Mouse (Mus musculus): ENCODE data around the gene Suv39h2. TPM values are rescaled to one million over a fixed set of nuclear protein-coding genes. Genes with fewer than 3 reads are reported as not detected.
A peak's percentile ranks its signal among the peaks of the same experiment; 100 is the strongest.

The Suv39h2 gene
- polyA plus RNA-seq, 1 experiment from 2014 or later: 31.2 TPM

GRCm38 (mm10) chr2:3420157-3420556 is 54.7 kb downstream of the Suv39h2 start:
- Histone ChIP-seq H3K4me3 (no peak overlapping the region), H3K27ac (no peak overlapping the region), H3K9ac (no peak overlapping the region), H3K36me3 (no peaks in the 10 kb centered on the region), H3K9me3 (no peaks in the 10 kb centered on the region), H3K4me1 (peaks cover 10% of the 10 kb centered on the region; the same call in 1 of the 2 replicates), H3K4me2 (replicated peaks) (no peak overlapping the region), H3K27me3 (peaks cover 7% of the 10 kb centered on the region; the same call in 1 of the 2 replicates)
- WGBS: 51% methylated on average over 4 of the region's 4 CpGs
- no peak for ATAC-seq (ENCODE audit: insufficient number of reproducible peaks, insufficient read depth, low FRiP score, low TSS enrichment)

DNA sequence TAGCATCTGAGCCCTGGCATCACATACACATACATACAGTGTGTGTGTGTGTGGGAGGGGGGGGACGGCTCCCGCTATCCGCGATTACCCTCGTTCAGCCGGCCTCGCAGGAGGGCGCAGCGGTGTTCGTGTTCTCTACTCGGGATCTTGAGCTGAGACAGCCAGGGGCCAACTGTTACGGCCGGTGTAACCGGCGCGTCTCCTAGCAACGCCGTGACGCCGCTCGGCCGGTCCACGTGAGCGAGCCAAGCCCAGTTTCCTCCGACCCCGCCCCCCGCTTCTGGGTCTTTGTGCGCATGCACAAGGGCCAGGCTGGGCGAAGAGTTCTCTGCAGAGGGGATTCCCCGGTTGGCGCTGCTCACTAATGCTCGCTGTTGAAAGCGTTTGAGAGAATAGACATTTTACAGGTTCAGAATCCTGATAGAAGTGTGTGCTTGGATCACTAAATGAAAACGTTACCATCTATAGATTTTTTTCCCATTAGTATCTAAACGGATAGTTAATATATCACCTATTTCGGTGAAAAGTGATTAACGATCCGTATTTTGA is 55.9 kb downstream of the Suv39h2 start:
- no peak overlapping the region for H3K27ac ChIP-seq
- H3K4me3 ChIP-seq: peak overlapping the region; percentile 54
- peaks cover 7% of the 10 kb centered on the region; the same call in 1 of the 2 replicates for H3K27me3 ChIP-seq
- H3K36me3 ChIP-seq: no peaks in the 10 kb centered on the region
- no peaks in the 10 kb centered on the region for H3K9me3 ChIP-seq
- ATAC-seq (ENCODE audit: insufficient number of reproducible peaks, insufficient read depth, low FRiP score, low TSS enrichment): peak; percentile 93
- 0 out of 2 replicates have a peak overlapping the region, but pooled peaks have one; percentile 30 for H3K9ac ChIP-seq
- peaks cover 4% of the 10 kb centered on the region; the same call in 1 of the 2 replicates for H3K4me1 ChIP-seq
- peak overlapping the region; percentile 75 for H3K4me2 ChIP-seq (replicated peaks)
- 3% methylated on average over 38 of the region's 38 CpGs for WGBS

- H3K4me3 ChIP-seq: no peak overlapping the region
- 30% methylated on average over 1 of the region's 1 CpGs for WGBS
- H3K27ac ChIP-seq: no peak overlapping the region
- H3K27me3 ChIP-seq: peaks cover 7% of the 10 kb centered on the region; the same call in 1 of the 2 replicates
- ATAC-seq (ENCODE audit: insufficient number of reproducible peaks, insufficient read depth, low FRiP score, low TSS enrichment): no peak
- no peaks in the 10 kb centered on the region for H3K9me3 ChIP-seq
- H3K9ac ChIP-seq: no peak overlapping the region
- no peak overlapping the region for H3K4me2 ChIP-seq (replicated peaks)
- H3K4me1 ChIP-seq: no peaks in the 10 kb centered on the region
- no peaks in the 10 kb centered on the region for H3K36me3 ChIP-seq
These were observed 59.2 kb downstream of the Suv39h2 start for GRCm38 (mm10) chr2:3415676-3416075.

DNA sequence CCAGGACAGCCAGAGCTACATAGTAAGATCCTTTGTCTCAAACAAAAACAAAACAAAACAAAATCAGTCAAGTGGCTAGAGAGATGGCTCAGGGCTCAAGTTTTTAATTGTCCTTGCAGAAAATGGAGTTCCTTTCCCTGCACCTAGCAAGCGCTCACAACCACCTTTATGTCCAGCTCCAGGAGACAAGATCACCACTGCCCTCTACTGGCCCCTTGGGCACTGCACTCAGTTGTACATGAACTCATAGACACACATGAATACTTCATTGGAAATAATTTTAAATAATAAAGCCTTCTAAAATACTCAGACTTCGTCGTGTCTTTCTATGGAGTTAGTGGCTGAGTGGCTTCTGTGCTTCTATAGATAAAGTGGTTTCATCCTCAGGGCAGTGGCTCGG is 60.6 kb downstream of the Suv39h2 start:
- Histone ChIP-seq H3K9ac (no peak overlapping the region), H3K4me1 (no peaks in the 10 kb centered on the region), H3K27me3 (peaks cover 7% of the 10 kb centered on the region; the same call in 1 of the 2 replicates), H3K4me3 (no peak overlapping the region), H3K9me3 (no peaks in the 10 kb centered on the region), H3K36me3 (no peaks in the 10 kb centered on the region), H3K4me2 (replicated peaks) (no peak overlapping the region), H3K27ac (no peak overlapping the region)
- WGBS: 34% methylated on average over 4 of the region's 4 CpGs
- no peak for ATAC-seq (ENCODE audit: insufficient number of reproducible peaks, insufficient read depth, low FRiP score, low TSS enrichment)

DNA sequence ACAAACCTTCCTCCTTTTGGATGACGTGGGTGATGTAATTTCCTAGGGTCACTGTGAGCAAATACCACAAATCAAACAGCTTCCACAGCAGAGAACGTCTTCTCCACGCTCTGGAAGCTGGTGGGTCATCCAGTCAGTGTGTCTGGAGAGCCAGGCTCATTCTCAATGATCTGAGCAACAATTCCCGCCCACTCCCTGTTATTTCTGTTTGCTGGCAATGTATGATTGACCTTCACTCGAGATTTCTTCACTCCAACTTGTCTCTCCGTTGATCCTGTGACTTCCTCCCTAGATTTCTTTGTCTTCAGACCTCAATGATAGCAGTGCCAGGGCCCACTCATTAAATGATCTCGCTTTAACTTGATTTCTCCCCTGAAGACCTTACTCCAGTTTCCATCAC is 67.1 kb downstream of the Suv39h2 start:
- no peak for ATAC-seq (ENCODE audit: insufficient number of reproducible peaks, insufficient read depth, low FRiP score, low TSS enrichment)
- Histone ChIP-seq H3K27me3 (no peaks in the 10 kb centered on the region), H3K9me3 (no peaks in the 10 kb centered on the region), H3K9ac (no peak overlapping the region), H3K4me1 (no peaks in the 10 kb centered on the region), H3K4me3 (no peak overlapping the region), H3K36me3 (no peaks in the 10 kb centered on the region), H3K27ac (no peak overlapping the region), H3K4me2 (replicated peaks) (no peak overlapping the region)
- 80% methylated on average over 7 of the region's 7 CpGs for WGBS

- Histone ChIP-seq H3K27me3 (no peaks in the 10 kb centered on the region), H3K9ac (no peak overlapping the region), H3K27ac (no peak overlapping the region), H3K4me3 (no peak overlapping the region), H3K4me2 (replicated peaks) (no peak overlapping the region), H3K4me1 (no peaks in the 10 kb centered on the region), H3K36me3 (no peaks in the 10 kb centered on the region), H3K9me3 (no peaks in the 10 kb centered on the region)
- WGBS: 79% methylated on average over 4 of the region's 4 CpGs
- no peak for ATAC-seq (ENCODE audit: insufficient number of reproducible peaks, insufficient read depth, low FRiP score, low TSS enrichment)
These were observed 68.8 kb downstream of the Suv39h2 start for GRCm38 (mm10) chr2:3405981-3406380.

Other genes starting within 250 kb of the Suv39h2 start
- 44.0 and 45.1 TPM in 2 replicates for gene Nmt2, start 190.8 kb downstream of the Suv39h2 start, polyA plus RNA-seq (2016; fragmentation: Nextera tagmentation; extraction: Ambion mirVana)
- gene Rpp38, start 142.4 kb downstream of the Suv39h2 start, polyA plus RNA-seq (2016; fragmentation: Nextera tagmentation; extraction: Ambion mirVana): 17.9 and 19.4 TPM in 2 replicates
- 0.79 and 1.7 TPM in 2 replicates for gene Acbd7, start 138.9 kb downstream of the Suv39h2 start, polyA plus RNA-seq (2016; fragmentation: Nextera tagmentation; extraction: Ambion mirVana)
- not detected in 2 replicates for gene Olah, start 77.8 kb downstream of the Suv39h2 start, polyA plus RNA-seq (2016; fragmentation: Nextera tagmentation; extraction: Ambion mirVana)
- 1.3 TPM in 1 of 2 replicates, not detected in the other for gene Meig1, start 52.4 kb downstream of the Suv39h2 start, polyA plus RNA-seq (2016; fragmentation: Nextera tagmentation; extraction: Ambion mirVana)
- gene Dclre1c, start 50.9 kb downstream of the Suv39h2 start, polyA plus RNA-seq (2016; fragmentation: Nextera tagmentation; extraction: Ambion mirVana): 7.1 and 7.6 TPM in 2 replicates
- gene Gm45902, start 37.8 kb upstream of the Suv39h2 start, polyA plus RNA-seq (2016; fragmentation: Nextera tagmentation; extraction: Ambion mirVana): 8.2 and 9.3 TPM in 2 replicates
- 104 and 105 TPM in 2 replicates for gene Hspa14, start 37.8 kb upstream of the Suv39h2 start, polyA plus RNA-seq (2016; fragmentation: Nextera tagmentation; extraction: Ambion mirVana)
- gene Cdnf, start 38.0 kb upstream of the Suv39h2 start, polyA plus RNA-seq (2016; fragmentation: Nextera tagmentation; extraction: Ambion mirVana): 0.05 and 0.11 TPM in 2 replicates
- gene Fam107b, start 95.5 kb upstream of the Suv39h2 start, polyA plus RNA-seq (2016; fragmentation: Nextera tagmentation; extraction: Ambion mirVana): 39.6 and 43.9 TPM in 2 replicates